In genomic region chr8:122199191-122199590, GRCm38 (mm10) we compare ENCODE assay signal across 15 mouse cellular contexts.
A peak's percentile ranks its signal among the peaks of the same experiment; 100 is the strongest.
DNase-seq lines count a peak whose midpoint lies in the region; TF ChIP-seq lines count a peak whose summit lies in the region.
"Had no signal": no experiment of that assay in that cellular context is flagged by ENCODE, and none has a peak within 500 bp of the region (broad histone marks: within the 10 kb centered on the region; RNA-seq: fewer than 3 reads in every experiment).

No protein-coding gene starts in this region.

- no peak for TF ChIP-seq CTCF in cerebellum, adult 2 months (IDR thresholded peaks at IDR 0.05; ENCODE audit: borderline replicate concordance, insufficient read depth, low read depth, low read length)

- TF ChIP-seq POLR2A in cerebellum, adult 2 months (IDR thresholded peaks at IDR 0.05; ENCODE audit: borderline replicate concordance, insufficient read depth, low read length): no peak

- peak; percentile 67 for DNase-seq in left cerebral cortex, postnatal 4 days
- DNase-seq in left cerebral cortex, postnatal 14 days (ENCODE audit: low spot score in 2 of 2): no peak
- DNase-seq in cerebellum, adult 2 months: peak; percentile 51 to 54
- peak; percentile 56 for DNase-seq in cerebellum, adult 9-11 months
- no peak for DNase-seq in kidney, postnatal 25 days
- DNase-seq in heart, postnatal 14 days: no peak
- no peak for DNase-seq in frontal cortex, postnatal 10 days (ENCODE audit: low spot score in 2 of 2)
- DNase-seq: embryo, embryonic 11 days; gastrocnemius, postnatal 14 days; kidney, adult 8-10 months had no signal

- H3K4me3 ChIP-seq in cerebellum, adult 2 months (replicated peaks; ENCODE audit: insufficient read depth, low read depth, low read length): no peak overlapping the region
- H3K4me3 ChIP-seq: embryonic facial prominence, embryonic 15.5 days; erythroblast, embryonic 14.5 days; forebrain, embryonic 10.5 days; heart, embryonic 13.5 days; hindbrain, embryonic 12.5 days had no signal

- H3K4me1 ChIP-seq in cerebellum, adult 2 months (ENCODE audit: control insufficient read depth, insufficient read depth, low read length): peaks cover 28% of the 10 kb centered on the region
- H3K4me1 ChIP-seq: hindbrain, embryonic 12.5 days had no signal

- no peak overlapping the region for H3K27ac ChIP-seq in cerebellum, adult 2 months (ENCODE audit: insufficient read depth, low read length)
- H3K27ac ChIP-seq: embryonic facial prominence, embryonic 15.5 days; forebrain, embryonic 10.5 days; heart, embryonic 13.5 days; hindbrain, embryonic 12.5 days had no signal

- intact Hi-C loops in left cerebral cortex, postnatal 4 days (cut with DNase I): no loop called here
- intact Hi-C loops in left cerebral cortex, postnatal 14 days (cut with DNase I): no loop called here
- intact Hi-C loops in heart, postnatal 14 days (cut with DNase I): loop anchor here (5.0 kb wide), 1 partner anchor 63 kb away; no protein-coding TSS in a partner anchor

- WGBS in cerebellum, adult 2 months: 36% methylated on average over 9 of the region's 9 CpGs

- H3K27me3 ChIP-seq in cerebellum, adult 2 months (ENCODE audit: control insufficient read depth, insufficient read depth, low read length): no peaks in the 10 kb centered on the region
- H3K27me3 ChIP-seq: embryonic facial prominence, embryonic 15.5 days; hindbrain, embryonic 12.5 days had no signal

Comparison
In these comparisons a context has a peak if more than half of its experiments do, and no peak if none do; other contexts are left out.
1. DNase-seq: peak in left cerebral cortex, postnatal 4 days (single experiment), cerebellum, adult 2 months (2 of 2) and cerebellum, adult 9-11 months (single experiment); none in left cerebral cortex, postnatal 14 days (0 of 2), kidney, postnatal 25 days (0 of 2), heart, postnatal 14 days (0 of 2) and frontal cortex, postnatal 10 days (0 of 2).